Mouse (Mus musculus) kidney, embryonic 16.5 days (tissue): ENCODE data around the gene Atp2a3. TPM values are rescaled to one million over a fixed set of nuclear protein-coding genes. Genes with fewer than 3 reads are reported as not detected.
A peak's percentile ranks its signal among the peaks of the same experiment; 100 is the strongest.

Experiments
- ATAC-seq: fragments of 200-750 bp; cut with Nextera tagmentation; 2 replicates; pipeline ENCODE4 v1.8.0; 2017; ENCODE audit warnings: moderate TSS enrichment; ENCODE audit not compliant: low FRiP score, low TSS enrichment
- H3K27ac ChIP-seq: fragments of 300-500 bp; sonication (generic); 2 replicates; pipeline ENCODE4 v1.5.1; 2014; ENCODE audit warnings: low read length
- H3K27me3 ChIP-seq: fragments of 300-500 bp; sonication (generic); 2 replicates; pipeline ENCODE4 v1.6.1; 2014; ENCODE audit warnings: low read length, control low read depth, mixed read lengths; ENCODE audit not compliant: insufficient read depth
- H3K36me3 ChIP-seq: fragments of 300-500 bp; sonication (generic); 2 replicates; pipeline ENCODE4 v1.6.1; 2014; ENCODE audit warnings: low read length, control low read depth, mixed read lengths; ENCODE audit not compliant: insufficient read depth
- H3K4me1 ChIP-seq: fragments of 300-500 bp; sonication (generic); 2 replicates; pipeline ENCODE4 v1.6.1; 2014; ENCODE audit warnings: low read length, control low read depth, mixed read lengths; ENCODE audit not compliant: insufficient read depth
- H3K4me2 ChIP-seq: fragments of 300-500 bp; sonication (generic); replicated peaks from 2 replicates; pipeline ENCODE4 v1.6.1; 2014; ENCODE audit warnings: low read depth, low read length
- H3K4me3 ChIP-seq: fragments of 300-500 bp; sonication (generic); 2 replicates; pipeline ENCODE4 v1.5.1; 2014; ENCODE audit warnings: mild to moderate bottlenecking, low read length
- H3K9ac ChIP-seq: fragments of 300-500 bp; sonication (generic); replicated peaks from 2 replicates; pipeline ENCODE4 v1.6.1; 2014; ENCODE audit warnings: low read length
- H3K9me3 ChIP-seq: fragments of 300-500 bp; sonication (generic); 2 replicates; pipeline ENCODE4 v1.6.1; 2016; ENCODE audit warnings: low read length, control low read depth
- WGBS: fragments of 180-500 bp; shearing (Covaris S2); extraction: QIAGEN DNeasy Blood & Tissue Kit; methylation state at CpG from one replicate; pipeline ENCODE4 v1.1.7; 2014; 5-methylcytosine and 5-hydroxymethylcytosine counted together
- polyA plus RNA-seq: library from polyadenylated mRNA; unstranded; fragments of >200 nt; fragmentation: Nextera tagmentation; extraction: Ambion mirVana; gene quantifications from 2 replicates; pipeline ENCODE4 v1.2.1, GENCODE M21; 2015

Atp2a3 gene
- 5.4 and 5.9 TPM in 2 replicates for polyA plus RNA-seq

GRCm38 (mm10) chr11:72961072-72961980, at the start of gene Atp2a3:
TSS of gene Atp2a3 (plus strand) at chr11:72961169.
- Histone ChIP-seq H3K9me3 (no peaks in the 10 kb centered on the region), H3K4me1 (peaks cover 35% of the 10 kb centered on the region), H3K27ac (no peak within 1 kb of the TSS), H3K4me3 (peak within 1 kb of the TSS; percentile 44), H3K4me2 (peak within 1 kb of the TSS; percentile 65), H3K9ac (peak within 1 kb of the TSS; percentile 14; the same call in 1 of the 2 replicates), H3K27me3 (peaks cover 30% of the 10 kb centered on the region), H3K36me3 (no peaks in the 10 kb centered on the region)
- 4% methylated on average over 67 of the region's 70 CpGs for WGBS
- 0 out of 2 replicates have a peak, but pooled peaks have one; percentile 24 for ATAC-seq

- H3K4me3 ChIP-seq: no peak overlapping the region
- ATAC-seq: no peak
- H3K9me3 ChIP-seq: no peaks in the 10 kb centered on the region
- peaks cover 39% of the 10 kb centered on the region for H3K36me3 ChIP-seq
- no peaks in the 10 kb centered on the region for H3K27me3 ChIP-seq
- H3K4me1 ChIP-seq: no peaks in the 10 kb centered on the region
- no peak overlapping the region for H3K4me2 ChIP-seq
- 82% methylated on average over 7 of the region's 7 CpGs for WGBS
- no peak overlapping the region for H3K9ac ChIP-seq
- H3K27ac ChIP-seq: no peak overlapping the region
These were observed 43.5 kb upstream of the Atp2a3 start for GRCm38 (mm10) chr11:72917299-72917996.

- H3K4me1 ChIP-seq: peaks cover 6% of the 10 kb centered on the region; the same call in 1 of the 2 replicates
- no peak overlapping the region for H3K4me3 ChIP-seq
- 32% methylated on average over 4 of the region's 4 CpGs for WGBS
- no peaks in the 10 kb centered on the region for H3K9me3 ChIP-seq
- ATAC-seq: peak; percentile 37; the same call in 1 of the 2 replicates
- H3K27me3 ChIP-seq: no peaks in the 10 kb centered on the region
- no peak overlapping the region for H3K4me2 ChIP-seq
- H3K27ac ChIP-seq: no peak overlapping the region
- H3K36me3 ChIP-seq: peaks cover 29% of the 10 kb centered on the region
- H3K9ac ChIP-seq: no peak overlapping the region
These were observed 37.9 kb upstream of the Atp2a3 start for GRCm38 (mm10) chr11:72923116-72923515.

GRCm38 (mm10) chr11:72924458-72924857, 36.5 kb upstream of the Atp2a3 start:
- H3K9me3 ChIP-seq: no peaks in the 10 kb centered on the region
- no peak overlapping the region; the same call in 1 of the 2 replicates for H3K9ac ChIP-seq
- no peak for ATAC-seq
- WGBS: 77% methylated on average over 1 of the region's 1 CpGs
- no peak overlapping the region for H3K27ac ChIP-seq
- H3K36me3 ChIP-seq: peaks cover 25% of the 10 kb centered on the region; the same call in 1 of the 2 replicates
- H3K4me1 ChIP-seq: peaks cover 6% of the 10 kb centered on the region; the same call in 1 of the 2 replicates
- no peak overlapping the region for H3K4me2 ChIP-seq
- H3K27me3 ChIP-seq: no peaks in the 10 kb centered on the region
- no peak overlapping the region for H3K4me3 ChIP-seq

- Histone ChIP-seq H3K27ac (no peak overlapping the region), H3K4me2 (no peak overlapping the region), H3K36me3 (peaks cover 25% of the 10 kb centered on the region; the same call in 1 of the 2 replicates), H3K4me3 (no peak overlapping the region), H3K4me1 (peaks cover 6% of the 10 kb centered on the region; the same call in 1 of the 2 replicates), H3K9ac (no peak overlapping the region; the same call in 1 of the 2 replicates), H3K9me3 (no peaks in the 10 kb centered on the region), H3K27me3 (no peaks in the 10 kb centered on the region)
- ATAC-seq: no peak
- 72% methylated on average over 2 of the region's 2 CpGs for WGBS
These were observed 35.9 kb upstream of the Atp2a3 start for GRCm38 (mm10) chr11:72925067-72925466.

- Histone ChIP-seq H3K9ac (no peak overlapping the region), H3K9me3 (no peaks in the 10 kb centered on the region), H3K27me3 (no peaks in the 10 kb centered on the region), H3K36me3 (peaks cover 25% of the 10 kb centered on the region; the same call in 1 of the 2 replicates), H3K27ac (no peak overlapping the region), H3K4me2 (no peak overlapping the region), H3K4me1 (peaks cover 6% of the 10 kb centered on the region; the same call in 1 of the 2 replicates), H3K4me3 (no peak overlapping the region)
- WGBS: 47% methylated on average over 13 of the region's 13 CpGs
- peak; percentile 47; the same call in 1 of the 2 replicates for ATAC-seq
These were observed 34.6 kb upstream of the Atp2a3 start for GRCm38 (mm10) chr11:72926226-72926890.

GRCm38 (mm10) chr11:72928516-72928915, 32.5 kb upstream of the Atp2a3 start:
- Histone ChIP-seq H3K36me3 (0 out of 2 replicates have a peak, but pooled peaks cover 15% of the 10 kb centered on the region), H3K9me3 (no peaks in the 10 kb centered on the region), H3K4me3 (no peak overlapping the region), H3K9ac (no peak overlapping the region), H3K4me1 (no peaks in the 10 kb centered on the region), H3K27me3 (no peaks in the 10 kb centered on the region), H3K4me2 (no peak overlapping the region), H3K27ac (no peak overlapping the region)
- 67% methylated on average over 2 of the region's 2 CpGs for WGBS
- no peak for ATAC-seq

GRCm38 (mm10) chr11:72940208-72941143, 20.5 kb upstream of the Atp2a3 start:
- 44% methylated on average over 20 of the region's 20 CpGs for WGBS
- peak overlapping the region; percentile 19 for H3K4me3 ChIP-seq
- H3K4me1 ChIP-seq: peaks cover 9% of the 10 kb centered on the region
- H3K4me2 ChIP-seq: peak overlapping the region; percentile 17
- no peak for ATAC-seq
- no peaks in the 10 kb centered on the region for H3K36me3 ChIP-seq
- no peak overlapping the region for H3K9ac ChIP-seq
- H3K27me3 ChIP-seq: no peaks in the 10 kb centered on the region
- no peak overlapping the region for H3K27ac ChIP-seq
- H3K9me3 ChIP-seq: no peaks in the 10 kb centered on the region
